Mouse (Mus musculus) gastrocnemius, postnatal 4 days (tissue): ENCODE data around the gene Gpd1l. TPM values are rescaled to one million over a fixed set of nuclear protein-coding genes. Genes with fewer than 3 reads are reported as not detected.

ENCODE experiments used
- DNase-seq, 2 experiments: peaks; one replicate each; pipeline ENCODE4 v3.0.0; 2021 to 2022; ENCODE audit warnings: low spot score in 2 of 2, mixed read lengths in 2 of 2
- total RNA-seq, 2 experiments: library from RNA; stranded (reverse); gene quantifications; 2 replicates each; pipeline ENCODE4 v1.2.3; 2021

Gpd1l gene
- total RNA-seq, 2 experiments from 2014 or later, result 26.6 to 27.0 TPM

GRCm38 (mm10) chr9:114932607-114933006 is 1.2 kb downstream of the Gpd1l start:
- DNase-seq, result no peak

- peak; percentile 45 to 71 for DNase-seq
These were observed 3.2 kb downstream of the Gpd1l start for GRCm38 (mm10) chr9:114930464-114931090.

GRCm38 (mm10) chr9:114925571-114925970 is 8.2 kb downstream of the Gpd1l start:
- no peak for DNase-seq

DNA sequence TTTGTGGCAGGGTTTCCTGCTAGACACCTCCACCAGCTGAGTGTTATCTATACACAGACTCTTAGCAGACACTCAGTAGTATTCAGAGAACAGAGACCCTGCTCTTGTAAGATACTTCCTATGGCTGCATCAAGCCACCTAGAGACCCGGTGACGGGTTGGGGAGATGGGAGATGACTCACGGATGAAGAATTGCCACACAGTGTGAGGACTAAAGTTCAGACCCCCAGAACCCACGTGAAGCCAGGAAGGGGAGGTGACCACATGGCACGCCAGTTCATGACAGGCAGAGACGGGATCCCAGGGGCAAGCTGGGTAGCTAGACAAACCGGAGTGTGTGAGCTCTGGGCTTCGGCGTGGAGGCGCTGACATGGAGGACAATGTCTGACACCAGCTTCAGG is 8.7 kb downstream of the Gpd1l start:
- DNase-seq, result no peak

DNA sequence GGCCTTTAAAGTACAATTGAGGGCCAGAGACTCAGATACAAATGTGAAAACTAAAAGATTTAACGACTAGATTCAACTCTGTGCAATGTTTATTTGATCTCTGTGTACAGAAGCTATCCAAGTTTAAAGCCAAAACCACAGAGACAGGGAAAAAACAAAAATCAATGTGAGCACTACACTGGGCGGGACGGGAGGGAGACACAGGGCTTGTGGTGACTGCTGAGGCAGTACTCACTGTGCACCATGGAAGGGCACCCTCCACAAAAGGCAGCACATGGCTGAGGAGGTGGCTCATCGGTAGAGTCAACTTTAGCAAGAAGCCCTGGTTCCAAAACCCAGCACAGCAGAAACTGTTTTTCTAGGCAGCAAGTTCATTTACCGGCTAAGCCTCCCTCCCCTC is 9.3 kb downstream of the Gpd1l start:
- DNase-seq, result no peak

- no peak for DNase-seq
These were observed 11.6 kb downstream of the Gpd1l start for GRCm38 (mm10) chr9:114922209-114922608.

DNA sequence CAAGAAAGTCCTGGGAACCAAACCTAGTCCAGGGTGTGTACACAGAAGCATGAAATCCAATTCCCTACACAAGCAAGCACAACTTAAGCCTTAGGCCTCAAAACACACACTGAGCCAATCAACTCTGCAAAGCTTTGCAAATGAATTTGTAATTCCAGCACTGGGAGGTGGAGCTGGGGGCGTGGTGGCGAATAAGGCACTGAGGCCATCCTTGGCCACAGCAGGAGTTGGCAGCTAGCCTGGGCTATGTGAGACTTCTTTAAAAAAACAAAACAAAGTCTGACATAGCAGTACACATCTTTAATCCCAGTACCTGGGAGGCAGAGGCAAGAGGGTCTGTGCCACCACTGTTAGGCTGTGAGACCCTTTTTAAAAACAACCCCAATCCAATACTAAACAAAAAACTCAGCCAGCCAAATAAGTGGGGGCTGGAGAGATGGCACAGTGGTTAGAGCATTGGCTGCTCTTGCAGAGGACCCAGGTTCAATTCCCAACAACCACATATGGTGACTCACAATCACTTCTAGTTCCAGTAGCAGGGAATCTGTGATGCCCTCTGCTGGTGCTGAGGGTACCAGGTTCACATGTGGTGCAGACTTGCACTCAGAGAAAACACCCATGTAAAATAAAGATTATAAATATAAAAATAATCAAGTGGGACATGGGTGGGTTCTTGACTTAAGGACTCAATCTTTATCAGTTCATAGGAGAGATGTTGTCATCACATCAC is 12.3 kb downstream of the Gpd1l start:
- peak in 1 of 2 experiments; percentile 50 for DNase-seq

- DNase-seq, result no peak
These were observed 13.2 kb downstream of the Gpd1l start for GRCm38 (mm10) chr9:114920569-114920968.

GRCm38 (mm10) chr9:114912680-114913649 is 20.8 kb downstream of the Gpd1l start:
- peak; percentile 68 to 84 for DNase-seq

GRCm38 (mm10) chr9:114907509-114907908 is 26.3 kb downstream of the Gpd1l start:
- no peak for DNase-seq

GRCm38 (mm10) chr9:114895919-114896318 is 37.9 kb downstream of the Gpd1l start:
- no peak for DNase-seq

- DNase-seq, result no peak
These were observed 40.8 kb downstream of the Gpd1l start for GRCm38 (mm10) chr9:114892974-114893373.

DNA sequence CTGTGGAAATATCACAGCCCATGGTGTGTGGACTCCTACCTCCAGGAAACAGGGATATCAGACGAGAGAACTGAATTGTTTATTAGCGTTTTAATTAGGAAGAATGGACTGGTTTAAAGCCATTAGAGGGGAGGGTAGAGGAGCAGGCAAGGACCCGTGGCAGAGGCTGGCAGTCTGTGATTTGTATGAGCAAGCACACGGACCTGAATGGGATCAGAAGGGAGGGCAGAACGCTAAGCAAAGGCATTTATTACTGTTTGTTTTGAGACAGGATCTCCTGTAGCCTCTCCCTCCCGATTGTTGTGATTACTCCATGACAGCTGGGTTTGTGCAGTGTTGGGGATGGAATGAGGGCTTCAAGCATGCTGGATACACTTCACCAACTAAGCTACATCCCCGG is 43.4 kb downstream of the Gpd1l start:
- no peak for DNase-seq

DNA sequence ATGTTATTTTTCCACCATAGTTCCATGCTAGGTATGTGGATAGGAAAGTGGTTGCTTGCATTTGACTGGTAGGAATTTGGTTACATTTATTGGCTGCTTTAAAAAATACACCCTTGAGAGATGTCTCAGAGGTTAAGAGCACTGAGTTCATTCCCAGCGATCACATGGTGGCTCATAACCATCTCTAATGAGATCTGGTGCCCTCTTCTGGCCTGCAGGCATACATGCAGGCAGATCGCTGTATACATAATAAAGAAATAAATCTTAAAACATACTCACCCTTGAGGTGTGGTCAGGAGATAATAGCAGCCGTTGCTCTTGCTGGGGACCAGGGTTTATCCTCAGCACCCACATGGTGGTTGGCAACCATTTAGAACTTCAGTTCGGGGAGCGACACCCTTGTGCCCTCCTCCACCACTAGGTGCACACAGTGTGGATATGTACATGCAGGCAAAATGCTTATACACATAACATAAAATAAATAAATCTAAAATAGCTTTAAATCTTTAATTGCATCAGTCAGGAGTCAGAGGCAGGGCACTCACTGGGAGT is 44.9 kb downstream of the Gpd1l start:
- no peak for DNase-seq

DNA sequence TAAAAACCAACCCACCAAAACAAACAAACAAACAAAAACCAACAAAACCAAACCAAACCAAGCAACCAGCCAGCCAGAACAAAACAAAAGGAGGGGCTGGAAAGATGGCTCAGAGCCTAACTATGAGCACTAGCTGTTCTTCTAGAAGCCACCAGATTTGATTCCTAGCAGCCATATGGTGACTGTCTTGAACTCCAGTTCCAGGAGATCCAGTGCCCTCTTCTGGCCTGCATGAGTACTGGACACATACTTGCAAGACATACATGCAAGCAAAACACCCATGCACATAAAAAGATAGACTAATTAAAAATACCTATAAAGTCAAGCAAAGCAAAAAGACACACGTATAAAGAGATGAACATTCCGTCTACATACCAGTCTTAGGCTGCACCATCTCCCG is 46.1 kb downstream of the Gpd1l start:
- DNase-seq, result no peak

GRCm38 (mm10) chr9:114885991-114886662 is 47.7 kb downstream of the Gpd1l start:
- no peak for DNase-seq

DNA sequence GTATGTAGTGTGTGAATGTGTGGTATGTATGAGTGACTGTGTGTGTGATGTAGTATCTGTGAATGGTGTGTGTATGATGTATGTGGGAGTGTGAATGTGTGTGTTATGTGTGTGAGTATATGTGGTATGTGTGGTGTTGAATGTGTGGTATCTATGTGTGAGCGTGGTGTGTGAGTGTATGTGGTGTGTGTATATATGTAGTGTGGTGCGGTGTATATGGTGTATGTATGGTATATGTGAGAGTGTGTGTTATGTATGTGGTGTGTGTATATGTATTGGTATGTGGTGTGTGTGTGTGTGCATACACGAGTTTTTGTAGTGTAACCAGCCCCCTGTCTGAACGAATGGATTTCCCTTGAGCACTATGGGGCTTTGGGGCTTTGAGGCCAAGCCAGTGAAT is 48.2 kb downstream of the Gpd1l start:
- DNase-seq, result no peak

- DNase-seq, result no peak
These were observed 51.8 kb downstream of the Gpd1l start for GRCm38 (mm10) chr9:114881977-114882376.

DNA sequence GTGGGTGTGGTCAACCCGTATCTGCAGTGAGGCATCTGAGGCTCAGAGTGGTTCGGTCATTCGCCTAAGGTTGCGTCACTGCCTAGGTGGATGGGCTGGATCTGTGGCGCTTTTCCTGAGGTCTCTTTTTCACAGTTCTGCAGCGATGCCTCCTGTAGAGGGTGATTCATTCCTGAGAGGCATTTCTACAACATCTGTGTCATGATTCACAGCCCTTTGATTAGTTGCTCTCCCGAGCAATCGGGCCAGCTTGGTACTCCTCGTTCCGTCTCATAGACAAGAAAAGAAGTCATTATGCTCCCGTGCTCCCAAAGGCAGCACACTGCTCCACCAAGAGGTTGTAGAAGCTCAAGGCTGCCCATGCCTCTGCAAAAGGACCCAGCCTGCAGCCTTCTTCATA is 78.5 kb downstream of the Gpd1l start:
- no peak for DNase-seq

DNA sequence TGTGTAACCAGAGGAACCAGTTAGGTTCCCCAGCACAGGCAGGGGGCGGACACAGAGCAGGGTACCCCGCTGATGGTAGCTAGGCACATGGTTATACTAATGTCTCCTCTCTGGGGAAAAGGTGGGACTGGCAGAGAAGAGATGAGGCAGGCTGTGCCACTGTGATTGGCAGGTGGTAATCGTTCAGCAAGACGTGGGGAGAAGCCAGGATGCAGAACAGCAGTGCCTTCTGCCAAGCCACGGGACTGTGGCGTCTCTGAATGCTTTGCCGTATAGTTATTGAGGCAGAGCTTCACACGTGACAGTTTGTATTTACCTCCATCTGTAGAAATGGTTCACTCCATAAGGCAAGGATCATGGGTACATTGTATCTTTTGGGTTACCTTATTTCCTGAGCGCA is 79.1 kb downstream of the Gpd1l start:
- DNase-seq, result no peak

GRCm38 (mm10) chr9:114853336-114853735 is 80.5 kb downstream of the Gpd1l start:
- DNase-seq, result no peak
